Mouse (Mus musculus) A20 (cell line): ENCODE measurements around the gene Gm20449.
"Not testable (repeated sequence)": the region's sequence is repeated elsewhere in the genome, so short reads cannot be mapped to it uniquely, and the experiment has no call there.

Experiments used
- DNase-seq: peaks from one replicate; pipeline ENCODE4 v3.0.0-alpha.2; 2011; ENCODE audit warnings: low read depth, low spot score

Gene Gm20449

GRCm38 (mm10) chr7:41499389-41500049 is at the start of gene Gm20449, which contains the start of gene AW146154:
Gene Gm20449, minus strand, starts transcription at chr7:41499417.
Gene AW146154, minus strand, starts transcription at chr7:41499890.
- DNase-seq, result peak; percentile 93

GRCm38 (mm10) chr7:41512672-41513071 is 13.5 kb upstream of the Gm20449 start:
- no peak for DNase-seq

GRCm38 (mm10) chr7:41512207-41512606 is 13.0 kb upstream of the Gm20449 start:
- DNase-seq, result no peak

GRCm38 (mm10) chr7:41502402-41502801 is 3.2 kb upstream of the Gm20449 start:
- DNase-seq, result peak; percentile 24

GRCm38 (mm10) chr7:41500151-41500934 is 1.1 kb upstream of the Gm20449 start:
- DNase-seq, result peak; percentile 80

- DNase-seq, result not testable (repeated sequence)
These were observed 214 bp downstream of the Gm20449 start for GRCm38 (mm10) chr7:41499018-41499388.

GRCm38 (mm10) chr7:41498464-41498863 is 753 bp downstream of the Gm20449 start:
- not testable (repeated sequence) for DNase-seq

GRCm38 (mm10) chr7:41497871-41498270 is 1.3 kb downstream of the Gm20449 start:
- DNase-seq, result no peak

GRCm38 (mm10) chr7:41451864-41452263 is 47.4 kb downstream of the Gm20449 start:
- no peak for DNase-seq

GRCm38 (mm10) chr7:41448596-41448995 is 50.6 kb downstream of the Gm20449 start, which contains the start of gene Vmn2r57:
Gene Vmn2r57, minus strand, starts transcription at chr7:41448696.
- not testable (repeated sequence) for DNase-seq

GRCm38 (mm10) chr7:41394130-41394529 is 105.1 kb downstream of the Gm20449 start:
- no peak for DNase-seq

GRCm38 (mm10) chr7:41393048-41393971 is 105.9 kb downstream of the Gm20449 start, which contains the start of gene AI987944:
Gene AI987944, minus strand, starts transcription at chr7:41393379.
- DNase-seq, result peak; percentile 93
